ENCODE assay signal across 8 mouse cellular contexts in the genomic region with DNA sequence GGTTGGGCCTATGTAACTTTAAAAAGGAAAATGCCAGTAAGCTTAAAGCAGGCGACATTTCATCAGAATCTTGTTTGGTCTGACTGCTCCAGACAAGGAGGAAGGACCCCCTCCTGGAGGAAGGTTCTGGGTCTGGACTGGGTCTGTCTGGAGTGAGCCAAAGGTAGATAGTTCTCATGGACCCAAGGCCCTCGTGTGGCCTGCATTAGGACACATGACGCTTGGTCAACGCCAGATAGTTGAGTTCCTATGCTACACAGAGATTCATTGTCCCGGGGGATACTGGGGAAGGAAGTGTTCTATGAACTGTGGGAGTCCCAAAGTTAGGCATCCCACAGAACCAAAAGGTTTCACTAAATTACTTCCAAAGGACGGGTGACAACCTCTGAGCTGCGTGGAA. TPM values are rescaled to one million over a fixed set of nuclear protein-coding genes. Genes with fewer than 3 reads are reported as not detected.
A peak's percentile ranks its signal among the peaks of the same experiment; 100 is the strongest.
DNase-seq lines count a peak whose midpoint lies in the region; ATAC-seq and TF ChIP-seq lines count a peak whose summit lies in the region.

No protein-coding gene starts in this region.

- H3K27ac ChIP-seq in embryonic facial prominence, embryonic 15.5 days (replicated peaks) = peak overlapping the region; percentile 96
- peak overlapping the region; percentile 94 for H3K27ac ChIP-seq in limb, embryonic 14.5 days (replicated peaks; ENCODE audit: low read depth, low read length)
- H3K27ac ChIP-seq in stomach, embryonic 16.5 days (ENCODE audit: low read length) = peak overlapping the region; percentile 82

- H3K9ac ChIP-seq in embryonic facial prominence, embryonic 15.5 days = peak overlapping the region; percentile 31
- peak overlapping the region; percentile 75 for H3K9ac ChIP-seq in limb, embryonic 14.5 days (ENCODE audit: low read depth, low read length, severe bottlenecking)
- peak overlapping the region; percentile 70 for H3K9ac ChIP-seq in stomach, embryonic 16.5 days (ENCODE audit: low read length)

- WGBS in embryonic facial prominence, embryonic 15.5 days = 61% methylated on average over 7 of the region's 7 CpGs
- 74% methylated on average over 7 of the region's 7 CpGs for WGBS in limb, embryonic 14.5 days
- 72% methylated on average over 7 of the region's 7 CpGs for WGBS in stomach, embryonic 16.5 days

- peak; percentile 56 for DNase-seq in 3T3-L1 (ENCODE audit: low read depth, low spot score)
- DNase-seq in limb, embryonic 14.5 days (ENCODE audit: low spot score) = no peak
- DNase-seq in kidney, postnatal 14 days = no peak
- DNase-seq in adipocyte (ENCODE audit: low spot score) = no peak

- H3K4me1 ChIP-seq in erythroblast, embryonic 14.5 days (ENCODE audit: control insufficient read depth) = peaks cover 18% of the 10 kb centered on the region
- H3K4me1 ChIP-seq in embryonic facial prominence, embryonic 15.5 days = peaks cover 16% of the 10 kb centered on the region
- H3K4me1 ChIP-seq in limb, embryonic 14.5 days (ENCODE audit: control insufficient read depth, insufficient read depth, low read length) = peaks cover 8% of the 10 kb centered on the region; the same call in 1 of the 2 replicates
- peaks cover 4% of the 10 kb centered on the region; the same call in 1 of the 2 replicates for H3K4me1 ChIP-seq in stomach, embryonic 16.5 days (ENCODE audit: control insufficient read depth, insufficient read depth, low read length)

- H3K4me2 ChIP-seq in embryonic facial prominence, embryonic 15.5 days (replicated peaks) = peak overlapping the region; percentile 74
- peak overlapping the region; percentile 84 for H3K4me2 ChIP-seq in limb, embryonic 14.5 days (replicated peaks; ENCODE audit: low read depth, low read length, severe bottlenecking)
- H3K4me2 ChIP-seq in stomach, embryonic 16.5 days (ENCODE audit: low read depth, low read length) = peak overlapping the region; percentile 62

- H3K27me3 ChIP-seq in erythroblast, embryonic 14.5 days (ENCODE audit: control insufficient read depth) = no peaks in the 10 kb centered on the region
- no peaks in the 10 kb centered on the region for H3K27me3 ChIP-seq in embryonic facial prominence, embryonic 15.5 days
- no peaks in the 10 kb centered on the region for H3K27me3 ChIP-seq in limb, embryonic 14.5 days (ENCODE audit: control insufficient read depth, insufficient read depth, low read length)
- H3K27me3 ChIP-seq in stomach, embryonic 16.5 days (ENCODE audit: control insufficient read depth, insufficient read depth, low read length) = no peaks in the 10 kb centered on the region

- ATAC-seq in erythroblast, adult 5-6 weeks (replicated peaks; ENCODE audit: low FRiP score, poor library complexity, severe bottlenecking) = no peak
- 0 out of 2 replicates have a peak, but pooled peaks have one; percentile 1 for ATAC-seq in embryonic facial prominence, embryonic 15.5 days (ENCODE audit: insufficient number of reproducible peaks, low FRiP score, low TSS enrichment, low read depth)
- ATAC-seq in limb, embryonic 14.5 days (ENCODE audit: low FRiP score, low read depth) = peak; percentile 1; the same call in 1 of the 2 replicates
- no peak for ATAC-seq in stomach, embryonic 16.5 days (ENCODE audit: insufficient read depth, low FRiP score)

- peak overlapping the region; percentile 69 for H3K4me3 ChIP-seq in erythroblast, embryonic 14.5 days (replicated peaks)
- peak overlapping the region; percentile 75 for H3K4me3 ChIP-seq in embryonic facial prominence, embryonic 15.5 days (replicated peaks)
- H3K4me3 ChIP-seq in limb, embryonic 14.5 days (replicated peaks; ENCODE audit: low read length) = peak overlapping the region; percentile 67
- H3K4me3 ChIP-seq in stomach, embryonic 16.5 days (replicated peaks; ENCODE audit: low read length) = peak overlapping the region; percentile 68

- H3K36me3 ChIP-seq in erythroblast, embryonic 14.5 days (ENCODE audit: control insufficient read depth) = no peaks in the 10 kb centered on the region
- peaks cover 4% of the 10 kb centered on the region; the same call in 1 of the 2 replicates for H3K36me3 ChIP-seq in embryonic facial prominence, embryonic 15.5 days
- peaks cover 3% of the 10 kb centered on the region; the same call in 1 of the 2 replicates for H3K36me3 ChIP-seq in limb, embryonic 14.5 days (ENCODE audit: control insufficient read depth, insufficient read depth, low read length)
- no peaks in the 10 kb centered on the region for H3K36me3 ChIP-seq in stomach, embryonic 16.5 days (ENCODE audit: control insufficient read depth, insufficient read depth, low read length)

- no peak for TF ChIP-seq POLR2A in limb, embryonic 14.5 days (IDR thresholded peaks at IDR 0.05; ENCODE audit: borderline replicate concordance, extremely low read depth, insufficient read depth, insufficient read length)

- H3K9me3 ChIP-seq in erythroblast, embryonic 14.5 days (ENCODE audit: control insufficient read depth, low read length) = peaks cover 3% of the 10 kb centered on the region; the same call in 1 of the 2 replicates
- H3K9me3 ChIP-seq in embryonic facial prominence, embryonic 15.5 days (replicated peaks) = no peaks in the 10 kb centered on the region
- no peaks in the 10 kb centered on the region for H3K9me3 ChIP-seq in limb, embryonic 14.5 days (ENCODE audit: control insufficient read depth, low read length)
- H3K9me3 ChIP-seq in stomach, embryonic 16.5 days (replicated peaks; ENCODE audit: control insufficient read depth, low read length) = 0 out of 2 replicates have a peak, but pooled peaks cover 3% of the 10 kb centered on the region

RNA-seq across cellular contexts. Expression of a gene that starts 0.7 kb away (rescaled TPM):
- polyA plus RNA-seq in erythroblast, embryonic 14.5 days (2012) = not detected in 2 replicates
- 0.63 and 0.77 TPM in 2 replicates for total RNA-seq in erythroblast, adult 5-6 weeks (2015; ENCODE audit: low replicate concordance)
- total RNA-seq in erythroblast, adult 5-6 weeks (2017; ENCODE audit: low replicate concordance) = 0.84 and 1.9 TPM in 2 replicates
- 9.8 and 9.9 TPM in 2 replicates for polyA plus RNA-seq in embryonic facial prominence, embryonic 15.5 days (2015; fragmentation: Nextera tagmentation; extraction: Ambion mirVana)
- polyA plus RNA-seq in limb, embryonic 14.5 days (2012; rRNA removed) = 14.4 and 16.5 TPM in 2 replicates
- 8.6 and 9.9 TPM in 2 replicates for polyA plus RNA-seq in limb, embryonic 14.5 days (2014; fragmentation: Nextera tagmentation; extraction: Ambion mirVana)
- polyA plus RNA-seq in stomach, embryonic 16.5 days (2015; fragmentation: Nextera tagmentation; extraction: Ambion mirVana) = 8.7 and 9.1 TPM in 2 replicates

RNA-seq across cellular contexts. Expression of a gene that starts 27.7 kb away (rescaled TPM):
- 0.05 TPM in 1 of 2 replicates, not detected in the other for polyA plus RNA-seq in erythroblast, embryonic 14.5 days (2012)
- 2.3 and 10.9 TPM in 2 replicates for total RNA-seq in erythroblast, adult 5-6 weeks (2015; ENCODE audit: low replicate concordance)
- 2.3 and 4.2 TPM in 2 replicates for total RNA-seq in erythroblast, adult 5-6 weeks (2017; ENCODE audit: low replicate concordance)
- polyA plus RNA-seq in embryonic facial prominence, embryonic 15.5 days (2015; fragmentation: Nextera tagmentation; extraction: Ambion mirVana) = 76.3 and 77.3 TPM in 2 replicates
- polyA plus RNA-seq in limb, embryonic 14.5 days (2012; rRNA removed) = 31.0 and 33.0 TPM in 2 replicates
- polyA plus RNA-seq in limb, embryonic 14.5 days (2014; fragmentation: Nextera tagmentation; extraction: Ambion mirVana) = 46.0 and 47.9 TPM in 2 replicates
- polyA plus RNA-seq in stomach, embryonic 16.5 days (2015; fragmentation: Nextera tagmentation; extraction: Ambion mirVana) = 38.5 and 48.1 TPM in 2 replicates

Comparison
In these comparisons a context has a peak if more than half of its experiments do, and no peak if none do; other contexts are left out.
1. ATAC-seq: peak in embryonic facial prominence, embryonic 15.5 days (single experiment) and limb, embryonic 14.5 days (single experiment); none in erythroblast, adult 5-6 weeks (single experiment) and stomach, embryonic 16.5 days (single experiment).
2. RNA of a gene that starts 27.7 kb away (polyA plus RNA-seq): 76.3 to 77.3 TPM in embryonic facial prominence, embryonic 15.5 days, 31.0 to 47.9 TPM in limb, embryonic 14.5 days and 38.5 to 48.1 TPM in stomach, embryonic 16.5 days; 0.05 TPM in erythroblast, embryonic 14.5 days; every median in the first group is over 10 times any median in the second.
3. Peak in every context shown above with its lines, with median percentiles within 50 percentile points of each other: H3K4me3 ChIP-seq, H3K27ac ChIP-seq, H3K4me2 ChIP-seq and H3K9ac ChIP-seq.